Mouse (Mus musculus) bone marrow, adult 2 months (tissue): ENCODE measurements around the gene Kif14.

ENCODE experiments used
- CTCF ChIP-seq: fragments of 200-500 bp; IDR thresholded peaks from 2 replicates; pipeline ENCODE4 v1.5.1; 2011; ENCODE audit warnings: low read length, control low read depth; ENCODE audit not compliant: control insufficient read depth, insufficient read depth
- POLR2A ChIP-seq: fragments of 200-500 bp; IDR thresholded peaks from 2 replicates; pipeline ENCODE4 v1.6.1; 2011; ENCODE audit warnings: low read depth, mild to moderate bottlenecking, control low read depth, low read length, borderline replicate concordance; ENCODE audit not compliant: control insufficient read depth

DNA sequence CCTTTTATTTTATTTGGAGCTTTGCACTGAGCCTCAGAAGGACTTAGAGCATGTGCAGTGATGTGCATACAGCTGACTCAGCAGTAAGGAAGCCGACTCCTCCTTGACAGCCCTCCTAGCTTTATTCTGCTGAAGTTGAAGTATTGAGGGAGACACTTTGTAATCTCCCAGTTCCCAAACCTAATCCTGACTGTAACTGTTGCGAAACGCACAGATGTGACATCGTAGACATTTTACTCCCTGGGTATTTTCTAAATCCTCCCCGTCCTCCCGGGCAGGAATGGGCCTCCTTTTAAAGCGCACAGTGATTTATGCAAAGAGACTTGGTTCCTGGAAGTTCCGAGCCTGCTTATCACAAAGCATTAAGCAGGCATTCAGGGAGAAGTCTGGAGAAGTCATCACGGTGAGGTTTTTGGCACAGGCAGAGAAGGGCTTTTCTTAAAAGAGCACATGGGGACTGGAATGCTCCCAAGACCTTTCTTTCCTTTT, 74.3 kb downstream of the Kif14 start:
- TF ChIP-seq CTCF (no peak), POLR2A (no peak)
